Mouse (Mus musculus) left cerebral cortex, adult 11 months (tissue): ENCODE data around the gene Foxc2.

Experiments
- DNase-seq: peaks from one replicate; pipeline ENCODE4 v3.0.0; 2022; ENCODE audit warnings: low spot score

The Foxc2 gene

DNA sequence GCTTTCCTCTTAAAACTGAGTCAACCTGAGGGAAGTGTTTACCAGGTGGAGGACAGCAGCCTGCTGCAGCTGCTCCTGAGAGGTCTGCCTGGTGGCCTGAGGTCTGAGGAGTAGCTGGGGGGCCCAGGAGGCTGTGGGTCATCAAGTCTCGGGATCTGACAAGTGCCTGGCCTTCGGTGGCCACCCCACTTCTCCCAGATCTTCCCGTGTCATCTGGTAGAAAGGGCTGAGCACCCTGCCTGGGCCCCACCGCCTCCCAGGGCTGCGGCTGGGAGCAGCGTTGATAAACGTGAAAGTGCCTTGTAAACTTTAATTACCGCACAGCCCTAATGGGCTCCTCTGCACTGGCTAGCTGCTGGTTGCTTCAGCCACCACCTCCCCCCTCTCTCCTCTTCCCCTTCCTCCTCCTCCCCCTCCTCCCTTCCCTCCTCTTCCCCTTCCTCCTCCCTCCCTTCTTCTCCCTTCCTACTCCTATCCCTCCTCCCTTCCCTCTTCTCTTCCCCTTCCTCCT, 32.7 kb downstream of the Foxc2 start:
- no peak for DNase-seq

DNA sequence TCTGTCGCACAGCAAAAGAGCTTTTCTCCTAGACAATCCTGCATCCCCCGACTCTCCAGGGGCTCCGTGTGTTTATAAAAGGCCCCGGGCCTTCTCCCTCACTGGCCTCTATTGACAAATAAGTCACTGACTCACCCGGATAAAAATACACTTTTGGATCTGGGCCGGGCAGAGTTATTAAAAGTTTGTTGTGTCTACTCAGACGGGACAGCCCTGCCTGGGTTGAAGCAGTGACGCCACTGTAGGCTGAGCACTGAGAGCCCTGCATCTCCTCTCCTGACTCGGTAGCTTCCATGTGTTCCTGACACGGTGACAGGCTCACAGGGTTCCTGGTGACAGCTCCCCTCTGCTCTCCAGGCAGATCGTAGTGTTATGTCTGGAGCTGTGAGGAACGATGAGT, 36.4 kb downstream of the Foxc2 start:
- DNase-seq = no peak

DNA sequence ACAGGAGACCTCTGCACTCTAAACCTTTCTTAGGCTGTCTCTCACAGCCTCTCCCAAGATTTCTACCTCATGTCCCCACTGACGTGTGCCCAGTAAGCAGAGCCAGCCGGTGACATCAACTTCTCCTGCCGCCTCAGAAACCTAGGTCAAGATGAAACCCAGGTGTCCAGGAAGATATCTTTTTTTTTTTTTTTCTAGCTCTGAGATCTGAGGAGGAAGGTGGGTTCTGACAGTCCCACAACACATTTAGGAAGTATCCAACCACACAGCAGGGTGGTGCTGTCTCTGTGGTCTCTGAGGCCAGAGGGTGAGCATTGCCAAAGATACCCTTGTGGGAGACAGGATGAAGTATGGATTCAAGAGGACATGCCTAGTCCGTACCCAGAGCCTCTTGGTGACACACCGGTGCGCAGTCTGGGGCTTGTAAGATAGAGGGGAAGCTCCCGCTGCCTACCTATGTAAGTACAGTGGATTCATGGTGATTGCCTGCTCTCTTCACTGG, 41.1 kb downstream of the Foxc2 start:
- DNase-seq = no peak

DNA sequence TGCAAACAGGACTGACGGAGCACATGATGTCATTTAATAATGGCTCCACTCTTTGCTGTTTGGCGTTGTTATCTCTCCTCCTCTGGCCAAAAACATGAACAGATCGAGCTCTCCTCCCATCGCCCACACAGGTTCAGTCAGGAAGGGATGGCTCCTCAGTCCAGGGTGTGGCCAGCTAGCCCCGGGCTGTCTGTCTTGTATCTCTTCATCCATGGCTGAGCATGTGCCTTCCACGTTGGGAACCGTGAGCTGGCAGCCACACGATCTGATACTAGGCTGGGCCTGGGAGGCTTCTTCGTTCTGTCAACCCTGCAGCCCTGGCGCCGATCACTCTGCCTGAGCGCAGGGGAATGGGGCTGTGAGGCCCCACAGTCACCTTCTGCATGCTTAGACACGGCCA, 42.8 kb downstream of the Foxc2 start:
- no peak for DNase-seq

DNA sequence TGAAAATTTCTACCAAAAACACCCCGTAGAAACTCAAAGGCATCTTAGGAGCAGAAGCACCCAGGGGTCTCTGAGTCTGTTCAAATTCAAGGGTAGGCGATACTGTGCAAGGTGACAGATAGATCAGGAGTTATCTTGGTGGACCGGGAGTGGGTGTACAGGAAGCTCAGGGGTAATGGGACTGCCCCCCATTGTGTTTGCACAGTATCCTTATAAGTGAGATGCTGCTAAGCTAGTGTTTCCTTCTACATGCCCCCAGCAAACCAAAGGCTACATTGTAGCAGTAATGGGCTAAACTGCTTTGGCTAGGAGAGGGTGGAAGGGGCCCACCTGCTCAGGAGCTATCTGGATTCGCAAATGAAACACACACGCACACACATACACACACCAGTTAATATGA, 45.5 kb downstream of the Foxc2 start:
- DNase-seq = no peak

DNA sequence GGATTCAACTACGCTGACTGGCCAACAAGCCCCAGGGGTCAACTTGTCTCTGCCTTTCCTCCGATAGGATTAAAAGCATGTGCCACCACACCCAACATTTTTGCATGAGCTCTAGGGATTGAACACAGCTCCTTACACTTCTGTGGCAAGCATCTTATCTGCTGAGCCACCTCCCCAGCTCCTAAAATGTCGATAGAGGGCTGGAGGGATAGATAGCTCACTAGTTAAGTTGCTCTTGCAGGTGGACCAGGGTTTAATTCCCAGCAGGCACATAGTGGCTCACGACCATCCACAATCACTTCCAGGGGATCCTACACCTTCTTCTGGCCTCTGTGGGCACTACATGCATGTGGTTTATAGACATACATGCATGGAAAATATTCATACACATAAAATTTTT, 46.4 kb downstream of the Foxc2 start:
- no peak for DNase-seq

DNA sequence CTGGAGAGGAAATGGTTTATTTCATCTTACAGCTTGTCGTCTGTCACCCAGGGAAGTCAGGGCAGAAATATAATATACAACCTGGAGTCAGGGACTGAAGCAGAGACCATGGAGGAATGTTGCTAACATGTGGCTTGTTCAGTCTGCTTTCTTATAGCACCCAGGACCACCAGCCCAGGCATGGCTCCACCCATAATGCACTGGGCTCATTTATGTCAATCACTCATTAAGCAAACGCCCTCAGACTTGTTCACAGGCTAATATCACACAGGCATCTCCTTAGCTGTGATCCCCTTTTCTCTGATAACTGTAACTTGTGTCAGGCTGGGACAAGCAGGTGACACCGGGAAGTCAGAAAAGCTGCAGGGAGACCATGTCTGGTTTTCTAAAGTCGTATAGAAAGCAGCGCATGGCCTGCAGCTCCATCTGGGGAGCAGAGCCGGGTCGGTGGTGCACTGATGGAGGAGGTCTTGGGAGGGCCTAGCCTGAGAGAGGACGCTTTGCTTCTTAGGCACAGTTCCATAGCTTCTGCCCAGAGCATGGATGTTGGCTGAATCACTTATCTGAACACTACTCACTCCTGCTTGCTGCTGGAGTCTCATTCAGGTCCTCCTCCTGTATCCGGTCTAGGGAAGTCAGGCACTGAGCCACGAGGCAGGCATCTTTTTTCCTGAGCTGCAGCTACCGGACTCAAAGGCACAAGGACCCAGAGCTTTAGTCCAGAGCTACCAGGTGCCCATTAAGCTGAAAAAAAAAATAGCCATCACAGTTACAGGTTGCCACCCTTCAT, 47.1 kb downstream of the Foxc2 start:
- DNase-seq = no peak

DNA sequence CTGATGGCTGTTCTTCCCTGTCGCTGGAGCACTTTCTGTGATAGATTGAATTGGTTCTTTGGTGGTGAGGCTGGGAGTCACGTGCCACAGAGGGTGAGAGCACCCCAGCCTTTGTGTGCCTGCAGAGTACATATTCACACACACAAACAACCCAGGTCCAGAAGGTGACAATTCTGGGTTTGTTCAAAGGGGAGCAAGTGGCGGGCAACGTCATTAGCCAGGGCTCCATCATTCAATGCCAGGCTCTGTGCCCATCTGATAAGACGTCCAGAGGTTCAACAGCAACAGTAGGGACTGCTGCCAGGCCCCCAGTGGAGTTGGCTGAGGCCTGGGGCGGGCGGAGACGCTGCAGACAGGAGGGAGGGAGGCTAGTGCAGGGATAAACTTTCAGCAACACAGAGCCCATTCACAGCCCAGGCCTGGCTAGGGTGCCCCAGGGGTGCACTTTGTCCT, 48.1 kb downstream of the Foxc2 start:
- no peak for DNase-seq

DNA sequence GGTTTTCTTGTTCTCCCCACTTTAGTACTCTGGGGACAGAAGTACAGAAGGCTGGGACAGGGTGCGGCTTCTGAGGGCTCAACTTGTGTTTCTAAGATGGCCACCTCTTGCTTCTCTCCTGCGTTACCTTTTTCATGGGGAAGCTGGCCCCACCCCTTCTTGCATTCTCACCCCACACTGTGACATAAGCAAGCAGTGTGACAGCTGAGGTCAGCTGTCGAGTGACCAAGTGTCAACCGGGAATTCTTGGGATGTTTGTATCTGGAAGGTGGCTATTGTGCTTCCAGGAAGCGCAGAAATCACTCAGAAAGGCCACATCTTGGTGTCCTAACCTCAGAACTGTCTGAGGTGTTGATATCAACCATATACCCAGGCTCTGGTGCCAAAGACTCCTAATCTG, 52.1 kb downstream of the Foxc2 start:
- no peak for DNase-seq
